Mouse (Mus musculus): ENCODE measurements around the gene Map3k7.
A peak's percentile ranks its signal among the peaks of the same experiment; 100 is the strongest.
"Not testable (repeated sequence)": the region's sequence is repeated elsewhere in the genome, so short reads cannot be mapped to it uniquely, and the experiment has no call there.

Gene Map3k7

GRCm38 (mm10) chr4:31993386-31993785, 29.5 kb downstream of the Map3k7 start:
- DNase-seq (ENCODE audit: extremely low spot score) = no peak

- DNase-seq (ENCODE audit: extremely low spot score) = no peak
Measured at GRCm38 (mm10) chr4:31993865-31994264, 30.0 kb downstream of the Map3k7 start.

- no peak for DNase-seq (ENCODE audit: extremely low spot score)
Measured at GRCm38 (mm10) chr4:32001498-32001897, 37.6 kb downstream of the Map3k7 start.

- no peak for DNase-seq (ENCODE audit: extremely low spot score)
Measured at GRCm38 (mm10) chr4:32004773-32005591, 41.1 kb downstream of the Map3k7 start.

- no peak for DNase-seq (ENCODE audit: extremely low spot score)
Measured at GRCm38 (mm10) chr4:32007174-32007573, 43.3 kb downstream of the Map3k7 start.

- DNase-seq (ENCODE audit: extremely low spot score) = no peak
Measured at GRCm38 (mm10) chr4:32008095-32008494, 44.2 kb downstream of the Map3k7 start.

GRCm38 (mm10) chr4:32010808-32011207, 46.9 kb downstream of the Map3k7 start:
- DNase-seq (ENCODE audit: extremely low spot score) = no peak

GRCm38 (mm10) chr4:32011218-32011973, 47.5 kb downstream of the Map3k7 start:
- DNase-seq (ENCODE audit: extremely low spot score) = no peak

GRCm38 (mm10) chr4:32021131-32021530, 57.2 kb downstream of the Map3k7 start:
- DNase-seq (ENCODE audit: extremely low spot score) = no peak

- DNase-seq (ENCODE audit: extremely low spot score) = no peak
Measured at GRCm38 (mm10) chr4:32022321-32022720, 58.4 kb downstream of the Map3k7 start.

- DNase-seq (ENCODE audit: extremely low spot score) = not testable (repeated sequence)
Measured at GRCm38 (mm10) chr4:32024170-32024569, 60.3 kb downstream of the Map3k7 start.

GRCm38 (mm10) chr4:32025105-32025504, 61.2 kb downstream of the Map3k7 start:
- DNase-seq (ENCODE audit: extremely low spot score) = no peak

- no peak for DNase-seq (ENCODE audit: extremely low spot score)
Measured at GRCm38 (mm10) chr4:32027094-32027493, 63.2 kb downstream of the Map3k7 start.

- DNase-seq (ENCODE audit: extremely low spot score) = no peak
Measured at GRCm38 (mm10) chr4:32037267-32037666, 73.4 kb downstream of the Map3k7 start.

GRCm38 (mm10) chr4:32041741-32042452, 78.0 kb downstream of the Map3k7 start:
- peak; percentile 56 for DNase-seq (ENCODE audit: extremely low spot score)

GRCm38 (mm10) chr4:32045234-32045633, 81.3 kb downstream of the Map3k7 start:
- DNase-seq (ENCODE audit: extremely low spot score) = peak; percentile 54

GRCm38 (mm10) chr4:32049824-32050223, 85.9 kb downstream of the Map3k7 start:
- no peak for DNase-seq (ENCODE audit: extremely low spot score)

GRCm38 (mm10) chr4:32053171-32053570, 89.3 kb downstream of the Map3k7 start:
- DNase-seq (ENCODE audit: extremely low spot score) = no peak

- DNase-seq (ENCODE audit: extremely low spot score) = peak; percentile 85
Measured at GRCm38 (mm10) chr4:32055151-32056052, 91.5 kb downstream of the Map3k7 start.

GRCm38 (mm10) chr4:32056441-32056840, 92.5 kb downstream of the Map3k7 start:
- DNase-seq (ENCODE audit: extremely low spot score) = no peak

- peak; percentile 48 for DNase-seq (ENCODE audit: extremely low spot score)
Measured at GRCm38 (mm10) chr4:32057102-32057501, 93.2 kb downstream of the Map3k7 start.
